Mouse (Mus musculus): Measurements from ENCODE around the gene Olfr1349. TPM values are rescaled to one million over a fixed set of nuclear protein-coding genes. Genes with fewer than 3 reads are reported as not detected.

Olfr1349 gene
- polyA plus RNA-seq, 1 experiment from 2014 or later, result 0.19 TPM

DNA sequence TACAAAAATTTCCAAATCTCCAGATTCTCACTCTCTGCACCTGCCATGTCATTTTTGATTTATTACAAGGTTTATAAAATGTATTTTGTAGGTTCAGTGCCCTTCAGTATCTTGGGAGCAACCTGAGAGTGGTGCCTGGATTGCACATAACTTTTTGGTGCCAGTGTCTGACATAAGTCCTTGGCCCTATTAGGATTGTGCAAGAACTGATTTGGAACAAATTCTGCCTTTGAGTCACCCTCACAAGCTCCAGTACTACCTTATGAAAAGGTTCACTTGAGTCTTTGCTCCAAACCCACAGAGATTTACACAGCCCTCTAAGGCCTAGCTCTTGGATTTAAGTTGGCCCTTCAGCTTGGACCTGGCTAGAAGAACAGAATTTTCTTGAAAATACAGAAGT is 55.8 kb downstream of the Olfr1349 start, which contains the start of gene Olfr1346:
TSS of gene Olfr1346 (plus strand) at position 151 of the 400 bp plus-strand sequence.
- Histone ChIP-seq H3K27ac (ENCODE audit: low read depth, low read length) (no peak within 1 kb of the TSS), H3K4me1 (ENCODE audit: control insufficient read depth, insufficient read depth, low read length) (no peaks in the 10 kb centered on the region), H3K27me3 (ENCODE audit: control insufficient read depth, insufficient read depth, low read length) (no peaks in the 10 kb centered on the region), H3K4me2 (ENCODE audit: low read depth) (no peak within 1 kb of the TSS), H3K4me3 (ENCODE audit: low read depth, low read length) (no peak within 1 kb of the TSS), H3K9ac (ENCODE audit: low read length) (no peak within 1 kb of the TSS), H3K9me3 (ENCODE audit: control insufficient read depth, low read length) (no peaks in the 10 kb centered on the region), H3K36me3 (ENCODE audit: control insufficient read depth, insufficient read depth, low read length) (no peaks in the 10 kb centered on the region)
- ATAC-seq (ENCODE audit: insufficient read depth, low FRiP score, low TSS enrichment) (no peak), DNase-seq (ENCODE audit: low spot score) (no peak)

Other genes with a start within 250 kb of the Olfr1349 start
- 11.0 and 14.0 TPM in 2 replicates for gene Zfp667, start 236.4 kb downstream of the Olfr1349 start, polyA plus RNA-seq (2014; fragmentation: Nextera tagmentation; extraction: Ambion mirVana)
- 8.2 and 9.4 TPM in 2 replicates for gene Zfp583, start 191.7 kb downstream of the Olfr1349 start, polyA plus RNA-seq (2014; fragmentation: Nextera tagmentation; extraction: Ambion mirVana)
- gene Gm3854, start 179.2 kb downstream of the Olfr1349 start, polyA plus RNA-seq (2014; fragmentation: Nextera tagmentation; extraction: Ambion mirVana), result 2.7 and 3.3 TPM in 2 replicates
- 3.0 and 3.3 TPM in 2 replicates for gene Zfp78, start 159.7 kb downstream of the Olfr1349 start, polyA plus RNA-seq (2014; fragmentation: Nextera tagmentation; extraction: Ambion mirVana)
- gene Zfp28, start 139.7 kb downstream of the Olfr1349 start, polyA plus RNA-seq (2014; fragmentation: Nextera tagmentation; extraction: Ambion mirVana), result 14.4 and 14.9 TPM in 2 replicates
- 0.07 and 0.33 TPM in 2 replicates for gene Smim17, start 124.2 kb downstream of the Olfr1349 start, polyA plus RNA-seq (2014; fragmentation: Nextera tagmentation; extraction: Ambion mirVana)
- not detected in 2 replicates for gene Gm20715, start 112.7 kb downstream of the Olfr1349 start, polyA plus RNA-seq (2014; fragmentation: Nextera tagmentation; extraction: Ambion mirVana)
- gene Olfr1344, start 84.3 kb downstream of the Olfr1349 start, polyA plus RNA-seq (2014; fragmentation: Nextera tagmentation; extraction: Ambion mirVana), result not detected in 2 replicates
- not detected in 2 replicates for gene Olfr1336, start 66.8 kb downstream of the Olfr1349 start, polyA plus RNA-seq (2014; fragmentation: Nextera tagmentation; extraction: Ambion mirVana)
- gene Olfr1346, start 55.8 kb downstream of the Olfr1349 start, polyA plus RNA-seq (2014; fragmentation: Nextera tagmentation; extraction: Ambion mirVana), result not detected in 2 replicates
- not detected in 2 replicates for gene Olfr5, start 36.0 kb downstream of the Olfr1349 start, polyA plus RNA-seq (2014; fragmentation: Nextera tagmentation; extraction: Ambion mirVana)
- gene Olfr1347, start 23.2 kb downstream of the Olfr1349 start, polyA plus RNA-seq (2014; fragmentation: Nextera tagmentation; extraction: Ambion mirVana), result not detected in 2 replicates
- gene Olfr1348, start 14.2 kb downstream of the Olfr1349 start, polyA plus RNA-seq (2014; fragmentation: Nextera tagmentation; extraction: Ambion mirVana), result not detected in 2 replicates
- not detected in 2 replicates for gene Olfr1350, start 41.9 kb upstream of the Olfr1349 start, polyA plus RNA-seq (2014; fragmentation: Nextera tagmentation; extraction: Ambion mirVana)
- gene Zim1, start 173.5 kb upstream of the Olfr1349 start, polyA plus RNA-seq (2014; fragmentation: Nextera tagmentation; extraction: Ambion mirVana), result 4.1 and 6.3 TPM in 2 replicates
- gene Peg3, start 207.5 kb upstream of the Olfr1349 start, polyA plus RNA-seq (2014; fragmentation: Nextera tagmentation; extraction: Ambion mirVana), result 208 and 238 TPM in 2 replicates
- gene Usp29, start 207.6 kb upstream of the Olfr1349 start, polyA plus RNA-seq (2014; fragmentation: Nextera tagmentation; extraction: Ambion mirVana), result 13.0 and 15.9 TPM in 2 replicates